Mouse (Mus musculus) embryonic facial prominence, embryonic 14.5 days (tissue): Measurements from ENCODE around the gene Cdhr2. TPM values are rescaled to one million over a fixed set of nuclear protein-coding genes. Genes with fewer than 3 reads are reported as not detected.
A peak's percentile ranks its signal among the peaks of the same experiment; 100 is the strongest.

Experiments
- ATAC-seq: fragments of 200-750 bp; cut with Nextera tagmentation; 2 replicates; pipeline ENCODE4 v1.8.0; 2017; ENCODE audit warnings: low read depth, moderate number of reproducible peaks, moderate TSS enrichment
- DNase-seq: peaks from one replicate; pipeline ENCODE4 v3.0.0-alpha.2; 2015; ENCODE audit warnings: low spot score
- H3K27ac ChIP-seq: fragments of 300-500 bp; sonication (generic); replicated peaks from 2 replicates; pipeline ENCODE4 v1.5.1; 2014; ENCODE audit warnings: low read depth, mild to moderate bottlenecking, low read length, moderate library complexity
- H3K27me3 ChIP-seq: fragments of 300-500 bp; sonication (generic); replicated peaks from 2 replicates; pipeline ENCODE4 v1.6.1; 2014; ENCODE audit warnings: low read length; ENCODE audit not compliant: control insufficient read depth, insufficient read depth
- H3K36me3 ChIP-seq: fragments of 300-500 bp; sonication (generic); 2 replicates; pipeline ENCODE4 v1.6.1; 2014; ENCODE audit warnings: low read length, mixed read lengths; ENCODE audit not compliant: control insufficient read depth, insufficient read depth
- H3K4me1 ChIP-seq: fragments of 300-500 bp; sonication (generic); 2 replicates; pipeline ENCODE4 v1.6.1; 2014; ENCODE audit warnings: antibody characterized with exemption, low read length; ENCODE audit not compliant: control insufficient read depth, insufficient read depth
- H3K4me2 ChIP-seq: fragments of 300-500 bp; sonication (generic); 2 replicates; pipeline ENCODE4 v1.6.1; 2014; ENCODE audit warnings: low read depth, mild to moderate bottlenecking, low read length, moderate library complexity, mixed read lengths
- H3K4me3 ChIP-seq: fragments of 300-500 bp; sonication (generic); 2 replicates; pipeline ENCODE4 v1.5.1; 2014; ENCODE audit warnings: low read depth, mild to moderate bottlenecking, low read length
- H3K9ac ChIP-seq: fragments of 300-500 bp; sonication (generic); 2 replicates; pipeline ENCODE4 v1.6.1; 2014; ENCODE audit warnings: low read depth, mild to moderate bottlenecking, low read length, moderate library complexity, mixed read lengths
- H3K9me3 ChIP-seq: fragments of 300-500 bp; sonication (generic); 2 replicates; pipeline ENCODE4 v1.6.1; 2016; ENCODE audit warnings: low read length; ENCODE audit not compliant: control insufficient read depth
- WGBS: fragments of 180-500 bp; shearing (Covaris S2); extraction: QIAGEN DNeasy Blood & Tissue Kit; methylation state at CpG from one replicate; pipeline ENCODE4 v1.1.7; 2014; 5-methylcytosine and 5-hydroxymethylcytosine counted together
- polyA plus RNA-seq: library from polyadenylated mRNA; unstranded; fragments of >200 nt; fragmentation: Nextera tagmentation; extraction: Ambion mirVana; gene quantifications from 2 replicates; pipeline ENCODE4 v1.2.1, GENCODE M21; 2014

The Cdhr2 gene
- polyA plus RNA-seq, 1 experiment from 2014 or later, result 0.04 TPM

DNA sequence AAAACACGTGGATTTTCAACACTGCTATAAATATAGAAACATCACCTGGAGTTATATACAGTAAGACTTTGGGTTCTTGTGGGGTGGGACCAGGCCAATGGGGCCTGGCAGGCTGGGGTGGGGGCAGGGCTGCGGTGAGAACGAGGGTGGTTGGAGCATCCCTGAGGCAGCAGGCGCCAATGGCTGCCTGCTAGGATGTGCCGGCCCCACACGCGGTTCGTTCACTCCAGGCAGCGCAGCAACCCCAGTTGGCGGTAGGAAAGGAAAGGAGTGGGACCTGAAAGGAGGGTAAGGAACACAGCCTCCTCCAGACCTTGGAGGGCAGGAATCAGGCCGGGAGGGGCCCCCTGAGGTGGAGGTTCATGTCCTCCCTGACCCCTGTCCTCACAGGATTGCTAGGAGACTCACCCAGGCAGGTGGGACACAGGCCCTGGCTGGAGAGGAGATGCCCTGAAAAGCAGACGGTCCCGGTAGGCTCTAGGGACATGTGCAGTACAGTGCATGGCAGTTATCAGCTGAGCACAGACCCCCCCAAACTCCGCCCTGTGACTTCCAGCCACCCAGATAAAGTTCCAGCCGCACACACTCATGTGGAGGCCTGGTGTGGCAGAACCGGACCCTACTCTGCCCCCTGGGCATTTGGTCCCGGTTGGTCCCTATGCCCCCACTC, 20.9 kb upstream of the Cdhr2 start:
- ATAC-seq (no peak), DNase-seq (no peak)
- Histone ChIP-seq H3K27me3 (no peaks in the 10 kb centered on the region), H3K27ac (no peak overlapping the region), H3K9me3 (no peaks in the 10 kb centered on the region), H3K4me1 (peaks cover 6% of the 10 kb centered on the region), H3K36me3 (peaks cover 61% of the 10 kb centered on the region), H3K4me2 (no peak overlapping the region), H3K9ac (no peak overlapping the region), H3K4me3 (no peak overlapping the region)
- 77% methylated on average over 15 of the region's 17 CpGs for WGBS

DNA sequence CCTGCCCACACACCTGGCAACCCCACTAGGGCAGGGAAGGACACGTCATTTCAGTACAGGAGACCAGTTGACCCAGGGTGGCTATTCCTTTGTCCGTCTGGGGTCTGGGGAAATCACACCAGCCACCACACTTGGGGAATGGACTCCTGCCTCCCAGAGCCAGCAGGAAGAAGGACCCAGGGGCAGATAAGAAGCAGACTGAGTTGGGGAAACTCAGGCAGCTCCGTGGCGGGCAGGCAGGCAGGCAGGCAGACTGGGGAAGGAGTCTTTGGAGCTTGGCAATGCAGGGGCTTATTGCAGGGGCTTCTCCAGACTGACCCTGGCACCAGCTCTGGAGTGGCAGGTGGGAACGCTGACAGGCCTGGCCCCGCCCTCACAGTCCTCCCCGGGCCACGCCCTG, 20.0 kb upstream of the Cdhr2 start:
- H3K9ac ChIP-seq, result no peak overlapping the region
- H3K27ac ChIP-seq, result no peak overlapping the region
- H3K27me3 ChIP-seq, result no peaks in the 10 kb centered on the region
- no peak overlapping the region for H3K4me2 ChIP-seq
- H3K4me1 ChIP-seq, result peaks cover 16% of the 10 kb centered on the region
- ATAC-seq, result no peak
- 81% methylated on average over 4 of the region's 8 CpGs for WGBS
- H3K9me3 ChIP-seq, result no peaks in the 10 kb centered on the region
- no peak for DNase-seq
- H3K36me3 ChIP-seq, result peaks cover 61% of the 10 kb centered on the region
- H3K4me3 ChIP-seq, result no peak overlapping the region

DNA sequence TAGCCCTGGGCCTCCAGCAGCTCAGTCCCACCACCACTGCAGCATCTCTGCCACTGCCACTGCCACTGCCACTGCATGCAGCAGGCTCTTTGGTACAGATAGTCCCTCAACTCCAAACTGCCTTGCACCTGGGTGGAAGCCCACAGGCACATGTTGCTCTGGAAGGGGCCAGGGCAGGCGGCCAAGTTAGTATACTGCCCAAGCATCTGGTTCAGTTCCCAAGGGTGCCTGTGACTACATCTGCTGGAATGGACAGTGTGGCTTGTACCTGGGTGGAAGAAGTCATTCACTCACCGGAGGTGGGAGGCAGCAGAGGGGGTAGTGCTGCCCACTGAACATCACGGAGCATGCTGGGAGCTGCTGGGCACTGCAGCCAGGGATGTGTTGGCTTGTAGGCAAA, 18.0 kb upstream of the Cdhr2 start:
- WGBS, result 88% methylated on average over 3 of the region's 3 CpGs
- no peak for ATAC-seq
- H3K27ac ChIP-seq, result no peak overlapping the region

DNA sequence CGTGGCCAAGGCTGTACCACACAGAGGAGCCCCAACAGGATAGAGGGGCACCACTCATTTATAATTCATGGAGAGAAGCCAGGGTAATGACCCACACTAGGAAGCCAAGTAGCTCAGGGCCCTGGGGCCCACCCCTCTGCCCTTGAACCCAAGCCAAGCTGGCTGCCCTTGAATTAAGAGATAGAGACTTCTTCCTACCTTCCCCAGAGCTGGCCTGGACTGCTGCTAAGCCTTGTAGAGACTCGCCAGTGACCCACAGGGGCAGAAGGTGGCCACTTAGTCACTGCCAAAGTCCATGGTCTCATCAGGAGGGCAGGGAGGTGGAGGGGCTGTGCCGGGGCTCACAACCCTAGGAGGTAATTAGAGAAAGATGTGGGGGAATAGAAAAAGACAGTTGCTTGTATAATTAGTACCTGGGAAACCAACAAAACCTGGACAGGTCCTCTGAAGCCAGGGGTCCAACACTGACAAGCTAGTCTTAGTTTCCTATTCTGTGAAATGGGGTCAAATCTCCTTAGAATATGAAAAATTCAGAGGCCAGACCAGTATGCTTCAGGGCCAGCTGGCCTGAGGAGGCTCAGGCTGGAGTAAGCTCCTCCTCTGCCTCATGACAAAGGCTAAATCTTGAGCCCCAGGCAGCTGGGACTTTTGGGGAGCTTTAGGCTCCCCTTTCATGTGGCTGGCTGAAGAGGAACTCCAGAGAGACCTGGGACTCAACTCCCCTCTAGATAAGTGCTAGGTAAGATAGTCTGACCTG, 16.9 kb upstream of the Cdhr2 start:
- Histone ChIP-seq H3K27ac (no peak overlapping the region), H3K9ac (no peak overlapping the region), H3K9me3 (no peaks in the 10 kb centered on the region), H3K27me3 (no peaks in the 10 kb centered on the region), H3K4me2 (peak overlapping the region; percentile 76; the same call in 1 of the 2 replicates), H3K4me3 (no peak overlapping the region), H3K36me3 (peaks cover 51% of the 10 kb centered on the region), H3K4me1 (peaks cover 22% of the 10 kb centered on the region)
- WGBS, result 55% methylated on average over 3 of the region's 3 CpGs
- ATAC-seq, result no peak
- DNase-seq, result no peak

More for the DNA sequence above, 18.0 kb upstream of the Cdhr2 start:
- Histone ChIP-seq H3K4me1 (peaks cover 17% of the 10 kb centered on the region), H3K4me3 (no peak overlapping the region), H3K27me3 (no peaks in the 10 kb centered on the region), H3K36me3 (peaks cover 61% of the 10 kb centered on the region), H3K4me2 (no peak overlapping the region), H3K9me3 (no peaks in the 10 kb centered on the region), H3K9ac (no peak overlapping the region)
- DNase-seq, result no peak

DNA sequence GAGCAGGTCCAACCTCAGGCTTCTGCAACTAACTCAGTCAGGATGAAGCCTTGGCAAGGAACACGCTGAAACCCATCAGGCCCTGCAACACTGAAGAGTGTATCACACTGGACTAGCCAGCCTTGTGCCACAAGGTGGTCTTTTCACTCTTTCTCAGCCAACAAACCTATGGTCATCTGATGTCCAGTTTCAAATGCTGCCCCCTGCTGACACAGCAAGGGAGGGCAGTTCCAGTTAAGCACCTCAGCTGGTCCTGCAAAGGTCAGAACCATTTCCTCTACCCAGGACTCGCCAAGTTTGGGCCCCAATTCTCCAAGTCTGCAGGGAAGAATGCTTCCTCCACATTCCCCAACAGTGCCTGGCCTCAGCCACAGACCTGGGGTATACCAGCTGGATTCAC, 16.1 kb upstream of the Cdhr2 start:
- peak; percentile 11 for DNase-seq
- H3K4me1 ChIP-seq, result peaks cover 22% of the 10 kb centered on the region
- peak overlapping the region; percentile 97; the same call in 1 of the 2 replicates for H3K4me3 ChIP-seq
- no peaks in the 10 kb centered on the region for H3K27me3 ChIP-seq
- no peak for ATAC-seq
- H3K4me2 ChIP-seq, result peak overlapping the region; percentile 76
- whole genome bisulfite sequencing, result 36% methylated on average over 2 of the region's 2 CpGs
- H3K9ac ChIP-seq, result 0 out of 2 replicates have a peak overlapping the region, but pooled peaks have one; percentile 91
- H3K9me3 ChIP-seq, result no peaks in the 10 kb centered on the region
- peaks cover 44% of the 10 kb centered on the region for H3K36me3 ChIP-seq
- H3K27ac ChIP-seq, result no peak overlapping the region

DNA sequence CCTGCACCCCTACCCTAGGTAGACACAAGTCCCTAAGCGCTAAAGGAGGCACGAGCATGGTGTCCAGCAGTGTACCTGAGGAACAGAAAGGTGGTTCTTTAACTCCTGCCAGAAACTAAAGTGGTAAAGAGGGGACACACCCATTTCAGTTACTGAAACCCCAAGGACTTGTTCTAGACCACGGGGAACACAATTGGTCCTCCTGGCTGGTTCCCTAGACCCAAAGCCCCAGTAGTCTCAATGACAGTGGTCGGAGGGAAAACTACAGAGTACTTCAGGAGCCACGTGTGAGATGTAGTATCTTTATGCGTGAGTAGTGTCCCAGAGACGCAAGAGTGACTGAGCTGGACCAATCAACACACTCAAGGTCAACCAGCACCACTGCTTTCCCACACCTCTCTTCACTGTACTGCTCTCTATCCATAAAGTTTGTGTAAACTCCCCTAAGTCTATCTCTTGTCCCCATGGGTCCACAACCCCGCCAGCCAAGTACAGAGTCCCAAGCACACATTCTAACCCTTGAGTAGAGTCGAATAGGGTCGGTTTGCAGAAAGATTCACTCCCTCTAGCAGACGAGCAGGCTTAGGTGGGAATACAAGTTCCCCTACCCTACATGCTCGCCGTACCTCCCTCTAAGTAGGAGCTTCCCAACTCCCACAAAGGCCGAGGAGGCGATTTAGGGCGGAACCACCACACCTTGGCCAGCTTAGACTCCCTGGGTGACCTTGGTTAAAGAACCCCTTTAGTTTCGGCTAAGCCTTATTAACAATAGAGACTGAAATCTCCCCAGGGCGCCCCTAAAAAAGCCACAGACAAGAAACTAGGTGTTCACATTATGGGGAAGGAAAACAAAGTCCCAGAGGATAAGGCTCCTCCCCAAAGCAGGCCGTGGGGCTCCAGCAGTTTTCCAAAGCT, 14.9 kb upstream of the Cdhr2 start:
- Histone ChIP-seq H3K4me2 (peak overlapping the region; percentile 76), H3K9me3 (no peaks in the 10 kb centered on the region), H3K27me3 (no peaks in the 10 kb centered on the region), H3K9ac (peak overlapping the region; percentile 91), H3K27ac (peak overlapping the region; percentile 97), H3K4me3 (peak overlapping the region; percentile 97), H3K36me3 (peaks cover 32% of the 10 kb centered on the region), H3K4me1 (peaks cover 22% of the 10 kb centered on the region)
- ATAC-seq, result no peak
- 5% methylated on average over 19 of the region's 19 CpGs for WGBS
- DNase-seq, result no peak

DNA sequence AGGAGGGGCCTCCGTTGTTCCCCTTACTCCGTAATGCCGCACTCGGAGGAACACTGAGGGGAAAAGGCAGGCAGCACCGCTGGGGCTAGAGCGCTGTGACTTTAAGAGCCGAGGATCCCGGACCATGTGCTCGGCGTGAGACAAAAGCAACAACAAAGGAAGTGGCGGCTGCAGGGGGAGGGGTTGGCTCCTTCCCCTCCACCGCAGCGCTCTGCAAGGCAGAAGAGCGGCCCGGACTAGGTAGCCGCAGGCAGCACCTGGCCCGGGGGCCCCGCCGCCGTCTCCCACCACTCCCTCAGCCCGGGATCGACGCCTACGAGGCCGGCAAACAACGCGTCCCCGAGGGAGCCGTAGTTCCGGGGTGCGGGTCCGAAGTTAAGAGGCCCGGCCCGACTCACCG, 14.2 kb upstream of the Cdhr2 start:
- WGBS, result under 1% methylated on average over 22 of the region's 35 CpGs
- Histone ChIP-seq H3K4me1 (peaks cover 29% of the 10 kb centered on the region), H3K4me3 (peak overlapping the region; percentile 97), H3K9me3 (no peaks in the 10 kb centered on the region), H3K4me2 (peak overlapping the region; percentile 76), H3K27me3 (no peaks in the 10 kb centered on the region), H3K27ac (peak overlapping the region; percentile 97), H3K9ac (peak overlapping the region; percentile 91), H3K36me3 (peaks cover 25% of the 10 kb centered on the region)
- DNase-seq (peak; percentile 92), ATAC-seq (peak; percentile 72)
